Mouse (Mus musculus): Measurements from ENCODE around the gene Tenm2. TPM values are rescaled to one million over a fixed set of nuclear protein-coding genes. Genes with fewer than 3 reads are reported as not detected.

Gene Tenm2
- total RNA-seq, 1 experiment from 2014 or later, result 0.85 TPM

DNA sequence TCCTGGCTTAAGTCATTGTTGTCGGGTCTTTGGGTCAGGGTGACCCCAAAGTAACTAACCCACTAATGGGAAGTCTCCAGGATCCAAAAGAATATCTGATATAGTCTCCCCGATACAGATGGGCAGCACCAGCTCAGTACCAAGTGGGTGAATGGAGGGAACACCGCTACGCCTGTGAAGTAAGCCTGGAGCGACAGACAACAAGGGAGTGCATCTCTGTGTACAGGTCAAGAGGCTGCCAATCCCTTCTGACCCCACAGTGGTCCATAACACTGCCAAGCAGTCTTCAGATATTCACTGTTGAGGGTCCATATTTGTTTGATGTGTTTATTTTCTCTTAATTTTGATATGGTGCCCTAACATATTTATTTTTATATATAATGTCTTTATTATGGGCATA is 754.7 kb downstream of the Tenm2 start:
- no peak for DNase-seq

- DNase-seq, result no peak
Observed at GRCm38 (mm10) chr11:36469811-36470551, 765.8 kb downstream of the Tenm2 start.

GRCm38 (mm10) chr11:36458451-36458850 is 777.3 kb downstream of the Tenm2 start:
- DNase-seq, result no peak

GRCm38 (mm10) chr11:36454076-36454475 is 781.7 kb downstream of the Tenm2 start:
- no peak for DNase-seq

DNA sequence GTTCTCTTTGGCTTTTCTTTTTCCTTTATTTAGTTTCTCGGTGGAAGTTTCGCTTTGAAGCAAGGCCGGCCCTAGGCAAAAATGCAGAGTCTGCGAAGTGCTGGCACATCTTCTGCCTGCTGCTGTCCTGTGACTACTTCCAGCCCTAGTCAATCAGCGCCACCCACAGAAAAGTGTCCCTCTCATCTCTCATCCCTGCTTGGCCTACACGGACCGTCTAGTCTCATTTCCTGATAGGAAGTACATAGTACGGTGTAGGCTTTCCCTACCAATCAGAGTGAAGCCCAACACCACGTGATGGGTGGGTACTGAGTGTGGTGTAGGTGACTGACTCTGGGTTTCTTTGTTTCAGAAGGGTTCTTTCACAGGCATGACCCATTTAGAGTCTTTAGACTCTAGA is 783.3 kb downstream of the Tenm2 start:
- no peak for DNase-seq

- no peak for DNase-seq
Observed at GRCm38 (mm10) chr11:36446351-36446750, 789.4 kb downstream of the Tenm2 start.

GRCm38 (mm10) chr11:36443821-36444220 is 791.9 kb downstream of the Tenm2 start:
- no peak for DNase-seq

DNA sequence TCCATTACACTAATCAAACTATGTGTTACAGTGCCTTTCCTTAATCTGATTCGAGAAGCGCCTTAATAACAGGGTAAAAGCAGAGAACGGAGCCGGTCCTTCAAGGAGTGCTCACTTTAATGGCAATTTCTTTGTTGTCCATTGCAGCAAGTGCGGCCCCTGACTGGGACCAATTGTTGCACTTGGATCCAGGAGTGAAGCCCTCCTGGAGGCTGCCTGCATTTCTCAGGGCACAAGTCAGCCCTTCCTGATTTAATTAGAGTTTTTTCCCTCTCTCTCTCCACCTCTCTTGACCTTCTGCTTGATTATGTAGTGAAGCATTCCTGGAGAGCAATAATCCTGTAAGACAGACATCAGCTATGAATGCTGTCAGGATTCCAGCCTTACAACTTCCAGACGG is 794.0 kb downstream of the Tenm2 start:
- no peak for DNase-seq

- no peak for DNase-seq
Observed at GRCm38 (mm10) chr11:36436251-36436650, 799.5 kb downstream of the Tenm2 start.

DNA sequence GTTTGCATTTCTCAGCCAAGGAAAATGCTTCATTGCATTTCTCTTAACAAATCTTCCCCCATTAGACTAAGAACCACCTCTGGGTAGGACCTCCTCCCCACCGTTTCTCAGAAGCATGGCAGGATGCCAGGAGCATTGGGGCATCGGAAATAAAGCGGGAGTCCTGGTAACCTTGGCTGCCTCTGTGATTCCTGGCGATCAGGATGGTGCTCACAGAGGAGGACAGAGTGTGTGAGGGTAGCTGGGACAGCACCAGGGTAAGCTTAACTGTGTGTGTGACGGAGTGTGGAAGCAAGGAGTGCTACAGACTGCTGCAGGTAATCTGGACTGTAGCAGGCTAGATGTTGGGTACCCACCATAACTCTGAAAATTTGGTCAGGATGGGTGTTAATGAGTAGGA is 806.8 kb downstream of the Tenm2 start:
- DNase-seq, result no peak

DNA sequence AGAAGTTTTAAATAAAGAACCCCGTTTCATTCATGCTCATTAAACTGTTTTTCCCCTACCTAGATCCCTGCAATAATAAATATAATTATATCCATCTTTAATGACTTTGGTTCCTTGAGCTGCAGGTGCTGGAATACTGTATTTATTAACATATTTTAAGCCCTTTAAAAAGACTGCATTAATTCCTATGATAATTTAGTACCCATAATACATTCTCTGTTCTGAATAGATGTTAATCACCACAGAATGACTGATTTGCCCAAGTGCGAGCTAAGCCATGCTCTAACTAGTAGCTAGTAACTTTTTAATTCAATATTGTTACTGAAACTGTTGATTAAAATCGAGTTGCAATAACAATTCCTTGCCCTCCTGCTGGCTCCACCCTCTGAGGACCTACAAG is 810.8 kb downstream of the Tenm2 start:
- no peak for DNase-seq

- no peak for DNase-seq
Observed at GRCm38 (mm10) chr11:36420047-36420446, 815.7 kb downstream of the Tenm2 start.

GRCm38 (mm10) chr11:36415244-36415643 is 820.5 kb downstream of the Tenm2 start:
- DNase-seq, result no peak

DNA sequence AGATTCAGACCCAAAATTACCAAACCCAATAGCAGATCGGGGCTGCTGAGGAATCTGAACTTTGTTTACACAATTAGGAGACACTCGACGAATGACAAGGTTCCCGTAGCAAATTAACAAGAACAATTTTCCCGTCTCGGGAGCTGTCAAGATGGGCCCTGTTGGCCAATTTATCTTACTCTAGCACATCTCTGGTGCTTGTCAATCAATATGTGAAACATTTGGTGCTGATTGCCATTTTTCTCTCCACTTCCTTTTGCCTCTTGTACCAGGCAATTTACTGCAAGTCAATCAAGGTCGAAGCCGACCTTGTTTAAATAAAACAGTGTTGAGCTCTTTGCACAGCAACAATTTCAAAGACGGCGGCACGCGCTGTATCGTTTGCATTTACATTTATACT is 824.9 kb downstream of the Tenm2 start:
- DNase-seq, result no peak

- no peak for DNase-seq
Observed at GRCm38 (mm10) chr11:36395803-36396710, 839.7 kb downstream of the Tenm2 start.

DNA sequence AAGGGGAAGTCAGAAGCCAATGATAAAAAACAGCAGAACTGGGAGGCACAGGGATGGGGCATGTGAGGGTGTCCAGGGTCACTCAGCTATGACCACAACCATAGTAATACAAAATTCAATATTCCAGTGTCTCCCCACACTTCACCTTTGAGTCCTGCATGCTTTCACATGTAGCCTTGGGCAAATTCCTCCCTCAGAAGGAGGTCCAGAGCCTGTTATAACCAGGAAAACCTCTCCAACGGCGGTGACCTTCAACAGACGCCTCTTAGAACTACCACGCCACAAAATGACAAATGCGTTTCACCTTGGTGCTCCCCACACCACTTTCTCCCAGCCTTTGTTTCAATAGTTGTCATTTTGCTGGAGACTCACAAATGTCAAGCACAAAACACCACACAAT is 851.1 kb downstream of the Tenm2 start:
- no peak for DNase-seq

DNA sequence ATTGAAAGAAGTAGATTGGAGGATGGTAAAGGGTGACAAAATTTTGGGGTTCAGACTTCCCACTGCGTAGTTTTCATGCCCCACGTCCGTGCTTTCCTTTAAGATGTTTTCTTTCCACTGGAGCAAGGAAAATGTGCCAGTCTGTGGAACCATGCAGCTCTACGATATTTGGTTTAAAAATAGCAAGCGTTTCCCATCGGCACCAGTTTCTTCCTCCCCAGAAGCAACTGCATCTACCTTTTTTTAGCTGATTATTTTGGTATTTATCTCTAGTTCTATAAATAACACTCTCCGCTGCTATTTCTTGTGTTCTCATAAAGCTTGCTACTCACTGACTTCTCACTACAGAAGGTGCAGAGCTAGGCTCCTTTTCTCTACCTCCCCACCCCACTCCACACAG is 864.0 kb downstream of the Tenm2 start:
- no peak for DNase-seq

- no peak for DNase-seq
Observed at GRCm38 (mm10) chr11:36365067-36365466, 870.7 kb downstream of the Tenm2 start.

- no peak for DNase-seq
Observed at GRCm38 (mm10) chr11:36364441-36364840, 871.3 kb downstream of the Tenm2 start.

DNA sequence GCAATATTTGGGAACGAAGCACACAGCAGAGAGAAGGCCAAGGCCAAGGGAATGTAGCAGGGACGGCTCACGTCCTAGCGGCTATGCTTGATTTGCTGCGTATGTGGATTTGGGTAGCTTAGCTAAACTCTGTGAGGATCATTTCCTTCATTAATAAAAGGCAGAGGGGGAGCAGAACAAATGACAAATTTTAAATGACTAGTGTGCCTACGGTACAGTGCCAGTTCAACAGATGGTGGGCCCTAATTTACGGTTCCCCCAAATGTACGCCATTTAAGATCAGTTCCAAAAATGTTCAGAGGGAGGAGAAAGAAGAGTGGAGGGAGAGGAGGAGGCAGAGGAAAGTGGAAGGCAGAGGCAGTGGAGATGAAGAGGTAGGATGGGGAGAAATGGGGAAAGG is 873.2 kb downstream of the Tenm2 start:
- DNase-seq, result no peak

DNA sequence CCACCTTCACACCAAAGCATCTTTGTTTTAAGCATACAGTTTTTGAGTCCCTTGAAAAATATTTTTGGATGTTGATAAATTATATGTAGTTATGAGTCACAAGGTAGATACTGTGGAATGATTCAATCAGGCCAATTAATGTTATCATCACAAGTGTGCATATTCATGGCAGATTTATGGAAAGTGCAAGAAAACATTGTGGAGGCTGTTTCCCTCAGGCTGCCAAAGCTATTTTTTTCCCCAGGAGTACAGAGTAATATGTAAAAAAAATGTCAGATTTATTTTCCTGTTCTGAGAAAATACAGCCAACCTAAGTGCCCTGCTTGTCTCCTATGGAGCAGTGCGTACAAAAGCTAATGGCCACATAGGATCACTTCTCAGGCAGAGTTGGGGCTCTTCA is 882.5 kb downstream of the Tenm2 start:
- no peak for DNase-seq

DNA sequence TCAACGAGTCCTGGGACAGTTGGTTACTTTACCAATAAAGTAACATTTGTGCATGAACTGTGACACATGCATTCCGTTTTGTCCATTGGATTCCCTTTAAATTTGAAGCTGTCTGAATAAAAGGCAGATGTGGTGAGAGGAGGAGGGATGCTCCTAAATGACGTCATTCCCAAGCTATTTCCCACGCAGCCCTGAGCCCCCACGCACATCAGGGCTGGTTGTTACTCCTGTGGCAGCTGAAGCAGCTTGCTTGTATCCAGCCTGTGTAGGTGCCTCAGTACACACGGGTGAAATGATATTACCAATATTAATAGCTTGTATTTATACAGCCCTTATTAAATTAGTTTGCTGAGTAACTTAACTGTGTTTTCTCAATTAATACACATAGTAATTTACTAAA is 884.0 kb downstream of the Tenm2 start:
- DNase-seq, result no peak

- DNase-seq, result no peak
Observed at GRCm38 (mm10) chr11:36351341-36351740, 884.4 kb downstream of the Tenm2 start.

DNA sequence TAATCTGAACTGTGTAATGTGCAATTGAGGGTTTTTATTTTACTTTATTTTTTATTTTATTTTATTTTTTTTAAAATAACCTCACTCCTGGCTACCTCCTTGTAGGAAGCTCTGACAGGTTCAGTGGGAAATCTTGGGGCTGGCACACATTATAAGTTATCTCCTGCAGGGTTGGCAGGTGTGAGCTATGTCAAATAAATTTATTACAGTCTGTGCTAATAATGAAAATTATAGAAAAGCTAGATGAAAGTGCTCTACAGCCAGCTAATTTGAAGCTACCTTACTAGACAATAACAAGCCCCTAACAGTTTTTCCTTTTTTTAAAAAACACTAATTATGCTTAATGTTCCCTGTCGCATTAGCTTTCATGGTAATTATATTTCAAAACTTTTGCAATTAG is 885.5 kb downstream of the Tenm2 start:
- no peak for DNase-seq
